Mouse (Mus musculus) monocyte, adult 5-6 weeks (primary cell): Measurements from ENCODE around the gene Chchd2. TPM values are rescaled to one million over a fixed set of nuclear protein-coding genes. Genes with fewer than 3 reads are reported as not detected.

Experiments
- total RNA-seq: library from RNA; stranded (forward); fragments of 200-1000, 200-491, 200-594 nt; gene quantifications from 3 replicates; pipeline ENCODE4 v1.2.3, GENCODE M21; 2017

The Chchd2 gene
- total RNA-seq, 1 experiment from 2014 or later = 342 TPM

Other genes starting within 250 kb of the Chchd2 start
- gene Zfp11, start 217.4 kb downstream of the Chchd2 start, total RNA-seq = 0.11 to 1.3 TPM (median 0.86 TPM) in 3 replicates
- gene Sept14, start 179.0 kb downstream of the Chchd2 start, total RNA-seq = not detected in 3 replicates
- gene Mrps17, start 172.0 kb downstream of the Chchd2 start, total RNA-seq = 34.6 to 75.1 TPM (median 51.6 TPM) in 3 replicates
- gene Nipsnap2, start 162.4 kb downstream of the Chchd2 start, total RNA-seq = 22.3 to 33.3 TPM (median 24.7 TPM) in 3 replicates
- gene Psph, start 100.0 kb downstream of the Chchd2 start, total RNA-seq = 6.7 to 17.3 TPM (median 10.8 TPM) in 3 replicates
- 3.8 to 13.7 TPM (median 6.4 TPM) in 3 replicates for gene Sumf2, start 40.5 kb downstream of the Chchd2 start, total RNA-seq
- gene Zbed5, start 8.3 kb upstream of the Chchd2 start, total RNA-seq = 0.68 to 2.2 TPM in 2 of 3 replicates, not detected in the other
- gene Phkg1, start 11.1 kb upstream of the Chchd2 start, total RNA-seq = 0.75 TPM in 1 of 3 replicates, not detected in the others
- 0.48 to 4.0 TPM (median 1.9 TPM) in 3 replicates for gene Nupr1l, start 21.1 kb upstream of the Chchd2 start, total RNA-seq
- 9.4 to 13.4 TPM (median 9.6 TPM) in 3 replicates for gene Vkorc1l1, start 54.5 kb upstream of the Chchd2 start, total RNA-seq
- gene Gusb, start 115.6 kb upstream of the Chchd2 start, total RNA-seq = 47.3 to 59.4 TPM (median 52.0 TPM) in 3 replicates
- gene Asl, start 141.8 kb upstream of the Chchd2 start, total RNA-seq = 21.0 to 38.4 TPM (median 29.3 TPM) in 3 replicates
- gene Crcp, start 141.8 kb upstream of the Chchd2 start, total RNA-seq = 34.5 to 51.7 TPM (median 50.6 TPM) in 3 replicates
- 8.2 to 14.2 TPM (median 11.6 TPM) in 3 replicates for gene Tpst1, start 185.9 kb upstream of the Chchd2 start, total RNA-seq